Mouse (Mus musculus) retina, adult 2 months (tissue): ENCODE measurements at regions not wholly inside any gene's neighbourhood (a gene's known extent, or its start where the extent isn't known, plus 50 kb on each side); places are given as distances from the start of the nearest gene placed in this dataset.

ENCODE experiments used
- DNase-seq: peaks from one replicate; pipeline ENCODE4 v3.0.0-alpha.2; 2012; ENCODE audit warnings: low read depth, low spot score

DNA sequence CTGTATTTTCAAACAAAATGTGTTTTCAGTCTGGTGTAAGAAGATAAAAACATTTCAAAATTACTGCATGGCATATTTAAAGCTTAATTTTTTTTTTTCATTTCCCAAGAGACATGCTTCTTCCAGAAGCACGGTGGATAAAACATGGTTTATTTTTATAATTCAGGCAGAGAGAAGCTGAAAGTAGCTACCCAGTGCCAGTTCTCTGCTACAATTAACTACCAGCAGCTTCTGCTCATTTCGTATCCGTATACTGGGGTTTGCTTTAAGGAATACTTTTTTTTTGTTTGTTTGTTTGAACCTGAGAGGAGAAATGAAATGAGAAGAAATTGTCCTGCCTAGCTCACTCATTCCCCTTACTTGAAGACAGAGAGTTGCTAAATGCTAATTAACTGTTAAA, 98.9 kb upstream of the Tmtc1 start:
- no peak for DNase-seq

- DNase-seq: no peak
These were observed 97.8 kb upstream of the Tmtc1 start for GRCm38 (mm10) chr6:148541981-148542380.

GRCm38 (mm10) chr6:148539207-148539960, 95.2 kb upstream of the Tmtc1 start:
- no peak for DNase-seq

GRCm38 (mm10) chr6:148534364-148534763, 90.2 kb upstream of the Tmtc1 start:
- no peak for DNase-seq

DNA sequence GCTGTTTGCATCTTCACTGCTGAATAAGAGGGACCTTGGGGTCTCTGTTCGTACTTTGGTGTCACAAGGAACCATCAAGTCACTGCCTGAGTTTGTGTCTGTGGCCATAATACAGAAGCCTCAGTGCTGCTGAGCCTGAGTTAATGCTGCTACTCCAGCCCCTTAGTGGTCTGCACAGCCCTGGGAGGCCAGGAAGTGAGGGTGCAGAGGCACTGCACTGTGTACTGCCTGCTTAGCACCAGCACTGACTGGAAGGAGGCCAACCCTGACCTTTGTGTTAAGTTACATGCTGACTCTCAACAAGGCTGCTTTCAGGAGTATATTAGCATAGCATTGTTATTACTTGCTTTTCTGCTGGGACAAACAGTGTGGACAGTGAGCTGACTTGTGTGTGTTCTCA, 86.9 kb upstream of the Tmtc1 start:
- DNase-seq: no peak

- no peak for DNase-seq
These were observed 84.4 kb upstream of the Tmtc1 start for GRCm38 (mm10) chr6:148528611-148529010.

- DNase-seq: no peak
These were observed 78.7 kb upstream of the Tmtc1 start for GRCm38 (mm10) chr6:148522893-148523292.

DNA sequence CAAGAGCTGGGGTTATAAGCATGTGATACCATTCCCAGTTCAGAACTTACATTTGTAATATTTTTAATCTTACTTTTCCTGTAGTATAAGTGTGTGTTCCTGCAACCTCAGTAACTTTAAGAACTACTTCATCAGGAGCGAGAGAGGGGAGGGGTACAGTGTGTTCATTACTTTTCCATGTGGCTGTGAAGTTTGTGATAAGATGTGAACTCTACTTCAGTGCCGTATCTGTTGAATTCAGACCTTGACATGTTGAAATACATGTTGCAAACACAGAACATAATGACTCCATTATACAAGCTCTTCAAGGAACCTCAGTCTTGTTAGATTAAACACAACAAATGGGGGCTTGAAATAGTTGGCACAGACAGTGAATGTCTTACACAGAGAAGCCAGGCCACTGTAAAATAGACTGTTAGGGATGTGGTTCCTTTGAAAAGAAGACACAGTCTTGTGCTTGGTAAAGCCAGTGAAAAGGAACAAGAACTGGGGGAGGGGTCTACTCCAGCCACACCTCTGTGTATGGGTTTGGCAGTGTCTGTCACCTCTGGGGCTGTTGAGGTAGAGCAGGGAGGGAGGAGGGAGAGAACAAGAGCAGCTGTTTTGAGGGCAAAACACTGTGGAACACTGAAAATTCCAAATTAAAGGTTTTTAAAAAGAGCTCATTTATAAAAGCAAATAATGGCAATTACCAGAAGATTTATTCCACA, 73.5 kb upstream of the Tmtc1 start:
- no peak for DNase-seq

DNA sequence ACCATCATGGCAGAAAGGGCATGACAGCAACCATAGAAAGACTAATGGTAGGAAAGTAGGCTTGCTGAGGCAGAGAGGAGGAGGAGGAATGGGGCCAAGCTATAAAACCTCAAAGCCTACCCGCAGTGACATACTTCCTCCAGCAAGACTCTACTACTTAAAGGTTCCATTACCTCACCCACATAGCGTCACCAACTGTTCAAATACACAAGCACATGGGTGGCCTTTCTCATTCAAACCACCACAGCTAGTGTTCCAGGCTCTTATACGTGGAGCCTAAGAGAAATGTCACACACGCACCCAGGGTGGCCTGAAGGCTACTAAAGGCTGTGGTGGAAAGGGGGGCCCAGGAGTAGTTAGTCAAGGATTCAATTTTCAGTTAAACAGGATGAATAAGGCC, 72.5 kb upstream of the Tmtc1 start:
- DNase-seq: no peak

- no peak for DNase-seq
These were observed 70.9 kb upstream of the Tmtc1 start for GRCm38 (mm10) chr6:148515105-148515504.

DNA sequence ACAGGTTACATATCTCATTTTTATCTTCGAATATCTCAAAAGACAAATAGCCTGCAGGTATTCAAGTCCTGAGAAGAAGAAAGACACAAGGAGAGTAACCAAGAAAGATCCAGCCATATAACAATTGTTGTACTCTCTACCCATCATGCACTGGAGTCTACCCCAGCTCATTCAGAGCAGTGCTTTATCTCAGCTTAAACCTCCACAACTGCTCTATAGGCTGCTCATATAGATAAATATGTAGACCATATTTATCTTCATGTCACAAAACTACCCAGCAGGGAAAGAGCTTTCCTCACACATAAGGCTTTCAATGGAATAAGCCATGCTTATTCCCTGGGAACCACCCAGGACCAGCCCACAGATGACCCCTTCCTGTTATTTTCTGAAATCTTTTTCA, 70.5 kb upstream of the Tmtc1 start:
- no peak for DNase-seq

GRCm38 (mm10) chr6:148514124-148514523, 69.9 kb upstream of the Tmtc1 start:
- DNase-seq: no peak

GRCm38 (mm10) chr6:148513134-148513533, 68.9 kb upstream of the Tmtc1 start:
- DNase-seq: no peak

DNA sequence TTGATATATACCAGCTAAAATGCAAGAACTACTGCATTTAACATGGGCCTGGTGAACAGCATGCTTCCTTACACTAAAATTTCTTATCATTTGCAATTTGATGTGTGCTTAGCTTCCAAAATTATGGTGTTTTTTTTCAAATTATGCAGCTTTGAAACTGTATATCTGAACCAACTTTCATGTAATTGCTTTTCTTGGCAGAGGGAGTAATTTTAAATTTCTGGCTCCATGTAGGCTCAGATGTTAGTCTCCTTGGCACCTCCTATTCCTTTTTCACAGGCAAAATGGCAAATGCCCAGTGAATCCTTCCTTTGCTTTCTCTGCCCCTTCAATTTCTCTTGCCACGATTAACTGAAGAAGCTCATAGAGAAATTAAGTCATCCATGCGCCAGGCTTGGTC, 61.1 kb upstream of the Tmtc1 start:
- DNase-seq: no peak

DNA sequence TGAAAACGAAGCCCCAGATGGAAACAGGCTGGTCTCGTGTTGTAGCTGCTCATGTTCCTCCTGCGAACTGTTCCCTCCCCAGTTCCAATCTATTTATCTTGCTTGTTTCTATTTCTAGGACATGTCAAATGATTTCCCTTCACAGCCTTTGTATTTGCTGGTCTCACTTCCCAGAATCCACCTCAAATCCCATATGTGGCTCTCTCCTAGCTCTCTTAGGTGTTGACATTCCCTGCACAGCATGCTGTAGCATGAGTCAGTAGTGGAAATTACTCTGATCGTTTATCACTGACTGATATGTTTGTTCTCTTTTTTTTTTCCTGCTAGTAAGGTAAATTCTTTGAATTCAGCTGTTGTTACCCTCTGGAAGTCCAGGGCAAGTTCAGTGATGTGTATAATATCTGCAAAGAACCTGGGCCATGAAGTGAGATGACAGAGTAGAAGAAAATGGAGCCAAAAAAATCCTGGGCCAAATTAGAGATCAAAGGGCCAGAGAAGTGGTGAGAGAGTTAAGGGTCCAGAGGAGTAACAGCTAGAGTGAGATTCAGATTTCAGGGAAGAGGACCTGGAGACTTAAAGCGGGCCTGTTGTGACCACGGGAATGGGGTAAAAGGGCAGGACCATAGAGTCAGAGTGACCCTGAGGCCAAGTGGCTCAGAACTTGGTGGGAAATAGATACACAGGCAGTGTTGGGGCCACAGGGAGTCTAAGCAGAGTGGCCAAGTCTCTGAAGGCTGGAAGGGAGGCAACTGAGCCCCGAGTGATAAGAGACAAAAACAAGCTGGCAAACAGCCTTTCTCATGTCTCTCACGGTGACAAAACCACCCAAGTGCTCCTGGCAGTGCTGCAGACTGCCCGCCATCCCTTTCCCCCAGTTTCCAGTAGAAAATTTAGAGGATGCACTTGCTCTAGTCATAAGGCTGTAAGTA, 56.3 kb upstream of the Tmtc1 start:
- no peak for DNase-seq
